Mouse (Mus musculus) megakaryocyte progenitor cell, adult 5-6 weeks (primary cell): ENCODE results near the gene Fam178b. TPM values are rescaled to one million over a fixed set of nuclear protein-coding genes. Genes with fewer than 3 reads are reported as not detected.

ENCODE experiments used
- ATAC-seq: replicated peaks from 2 replicates; pipeline ENCODE4 v1.8.0; 2016; ENCODE audit warnings: mild to moderate bottlenecking, moderate TSS enrichment, inconsistent platforms; ENCODE audit not compliant: poor library complexity
- total RNA-seq, 2 experiments: library from RNA; stranded (forward) in 1 of 2; stranded (reverse) in 1 of 2; fragments of 157-497, 149-512 nt in 1 of 2; fragments of 200-1000 nt in 1 of 2; gene quantifications; 2 replicates each; pipeline versions ENCODE4 v1.2.3 to v1.2.4; 2015 to 2017

The Fam178b gene
- total RNA-seq, 2 experiments from 2014 or later, result not detected

DNA sequence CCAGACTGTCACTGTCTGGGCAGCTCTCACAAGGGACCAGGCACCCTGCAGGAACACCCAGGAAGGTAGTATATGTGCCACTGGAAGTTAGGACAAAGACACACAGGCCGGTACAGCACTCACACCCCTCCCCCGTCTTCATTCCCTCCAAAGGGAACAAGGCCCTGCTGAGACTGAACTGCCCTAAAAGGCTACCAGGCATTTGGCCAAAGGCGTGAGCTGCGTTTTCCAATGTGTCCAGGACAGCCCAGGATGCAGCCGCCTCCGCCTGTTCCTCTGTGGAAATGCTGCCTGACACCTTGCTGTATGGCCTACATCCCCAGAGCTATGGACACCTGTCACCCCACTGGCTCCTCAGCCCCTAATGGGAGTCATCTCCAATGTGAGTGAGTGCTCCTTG is 93.5 kb downstream of the Fam178b start:
- ATAC-seq, result no peak

DNA sequence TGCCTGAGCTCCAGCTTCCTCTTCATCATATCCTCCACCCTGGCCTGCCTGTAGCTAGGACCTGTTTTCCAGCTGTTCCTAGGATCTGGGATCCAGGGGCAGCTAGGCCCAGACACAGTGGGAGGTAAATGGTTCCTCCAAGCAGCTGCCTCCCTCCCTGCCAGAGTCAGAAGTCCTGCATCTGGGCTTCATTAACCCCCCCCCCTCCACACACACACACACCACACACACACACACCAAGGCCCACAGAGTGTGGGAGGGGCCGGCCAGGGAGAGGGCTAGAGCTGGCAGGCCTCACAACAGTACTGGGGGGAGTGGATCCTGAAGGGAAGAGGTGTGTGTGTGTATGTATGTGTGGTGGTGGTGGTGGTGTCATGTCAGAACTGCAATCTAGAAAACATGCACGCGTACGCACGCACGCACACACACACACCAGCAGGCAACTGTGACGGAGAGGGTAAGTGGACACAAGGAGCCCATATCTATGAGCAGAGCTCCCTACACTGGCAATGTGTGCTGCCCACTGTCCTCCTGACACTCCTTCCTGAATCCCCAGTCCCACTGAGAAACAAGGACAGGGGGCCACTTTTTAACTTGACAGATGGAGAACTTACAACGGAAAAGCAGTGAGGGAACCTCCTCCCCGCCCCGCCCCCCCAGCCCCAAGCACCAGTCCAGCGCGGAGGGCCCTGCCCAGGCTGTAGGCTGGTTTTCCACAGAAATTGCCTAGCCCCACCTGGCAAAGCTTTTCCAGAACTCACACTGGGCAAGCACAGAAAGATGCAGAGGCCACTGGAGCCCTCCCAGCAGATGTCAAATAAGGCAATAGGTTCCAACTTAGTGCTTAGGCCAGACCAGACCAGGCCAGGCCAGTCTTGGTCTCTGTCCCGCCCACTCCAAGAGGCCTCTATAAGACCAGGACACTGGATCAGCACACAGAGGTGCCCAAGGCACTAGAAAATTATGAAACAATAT is 94.2 kb downstream of the Fam178b start:
- ATAC-seq, result no peak

- ATAC-seq, result no peak
Measured at GRCm38 (mm10) chr1:36587860-36588259, 95.1 kb downstream of the Fam178b start.

DNA sequence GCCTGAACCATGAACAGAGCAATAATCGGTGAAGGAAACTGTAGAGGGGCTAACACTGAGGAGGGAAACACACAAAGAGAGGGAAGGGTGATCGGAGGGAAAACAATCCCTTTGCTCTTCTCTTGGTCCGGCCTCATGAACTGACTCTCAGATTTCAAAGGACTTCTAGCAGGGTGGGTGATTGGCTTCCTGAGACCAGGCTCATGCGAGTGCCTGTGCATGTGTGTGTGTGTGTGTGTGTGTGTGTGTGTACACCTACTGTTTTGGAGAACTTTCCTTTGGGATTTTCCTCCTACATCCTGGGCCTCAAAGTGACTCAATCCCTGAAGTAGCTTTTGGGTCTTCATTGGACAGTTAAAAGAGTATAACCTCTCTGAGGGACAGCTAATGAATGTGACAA is 96.7 kb downstream of the Fam178b start:
- no peak for ATAC-seq

DNA sequence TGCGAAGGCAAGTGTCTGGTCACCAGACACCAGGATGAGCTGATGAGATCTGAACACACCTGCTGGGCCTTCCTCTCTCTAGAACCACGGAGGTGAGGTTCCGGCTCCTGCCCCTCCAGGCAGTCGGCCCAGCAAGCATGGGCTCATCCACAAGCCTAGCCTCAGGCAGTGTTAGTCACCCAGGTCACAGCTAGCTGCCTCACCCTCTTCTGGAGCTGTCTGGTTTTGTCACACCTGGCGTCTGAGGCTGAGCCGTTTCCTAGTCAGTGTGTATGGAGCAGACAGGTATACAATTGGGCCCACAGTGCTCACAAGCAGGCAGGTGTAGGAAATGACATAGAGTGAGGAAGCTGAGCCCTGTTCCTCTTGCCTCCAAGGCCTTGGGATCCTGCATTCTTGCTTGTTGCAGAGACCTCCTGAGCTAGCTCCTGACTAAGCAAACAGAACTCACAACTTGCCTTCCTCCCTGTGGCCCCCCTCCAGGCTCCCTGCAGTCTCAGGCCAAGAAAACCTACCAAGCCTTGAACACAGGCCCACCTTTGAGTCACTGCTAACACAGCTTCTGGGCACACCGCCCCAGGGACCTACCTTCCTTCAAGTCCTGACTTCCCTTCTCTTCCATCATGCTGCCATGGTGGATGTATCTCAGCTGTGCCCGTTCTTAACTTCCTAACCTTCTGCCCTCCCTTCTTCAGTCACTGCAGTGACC is 99.4 kb downstream of the Fam178b start:
- no peak for ATAC-seq

DNA sequence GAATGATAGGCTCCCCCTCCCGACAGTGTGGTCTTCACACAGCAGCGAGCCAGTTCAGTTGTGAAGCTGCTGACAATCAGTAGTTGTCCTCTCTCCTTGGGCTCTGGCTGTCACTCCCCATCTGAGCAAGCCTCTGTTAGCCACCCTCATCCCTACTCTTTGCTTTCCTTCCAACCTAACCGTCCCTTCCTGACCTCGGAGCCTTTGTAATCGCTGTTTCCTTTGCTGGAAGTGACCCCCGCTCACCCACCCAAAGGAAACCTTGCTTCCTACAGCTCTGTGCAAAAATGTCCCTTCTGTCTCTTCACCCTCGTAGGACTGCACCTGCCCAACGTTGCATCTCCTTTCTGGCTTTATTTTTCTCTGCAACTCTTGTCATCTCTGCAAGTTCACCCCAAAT is 100.8 kb downstream of the Fam178b start:
- no peak for ATAC-seq

DNA sequence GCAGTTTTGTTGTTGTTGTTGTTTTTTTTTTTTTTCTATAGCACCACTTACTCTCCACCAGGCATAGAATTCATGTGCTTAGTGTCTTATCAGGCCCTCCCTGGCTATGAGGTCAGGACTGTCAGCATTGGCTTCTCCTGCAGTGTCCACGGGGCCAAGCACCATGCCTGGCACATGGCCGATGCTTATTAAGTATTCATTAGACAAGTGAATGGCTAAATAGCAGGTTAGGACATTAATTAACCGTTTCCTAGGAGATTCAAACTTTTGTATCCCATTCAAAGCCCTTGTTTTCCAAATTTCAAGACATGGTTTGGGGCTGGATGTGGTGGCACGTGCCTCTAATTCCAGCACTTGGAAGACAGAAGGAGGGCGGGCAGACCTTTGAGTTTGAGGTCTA is 101.7 kb downstream of the Fam178b start:
- no peak for ATAC-seq

- peak; percentile 95 for ATAC-seq
Measured at GRCm38 (mm10) chr1:36580384-36581207, 102.4 kb downstream of the Fam178b start.

DNA sequence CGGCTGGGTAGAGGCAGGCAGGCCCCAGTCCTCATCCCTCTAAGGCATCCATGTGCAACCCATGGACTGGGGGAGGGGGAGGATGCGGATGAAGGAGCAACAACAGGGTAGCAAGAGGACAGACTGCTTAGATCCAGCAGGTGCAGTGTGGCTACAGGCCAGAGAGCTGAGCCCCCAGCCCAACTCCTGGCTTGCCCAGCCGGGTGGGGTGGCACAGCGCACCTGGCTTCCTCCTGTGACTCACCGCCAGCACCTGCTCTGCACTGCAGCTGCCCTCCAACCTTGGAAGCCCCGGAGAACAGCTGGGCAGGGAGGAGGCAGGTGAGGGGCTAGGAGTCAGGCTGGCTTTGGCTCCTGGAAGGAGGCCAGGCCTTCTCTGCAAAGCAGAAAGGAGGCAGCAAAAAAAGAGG is 103.0 kb downstream of the Fam178b start:
- ATAC-seq, result no peak

- ATAC-seq, result no peak
Measured at GRCm38 (mm10) chr1:36576991-36577675, 105.8 kb downstream of the Fam178b start.

- no peak for ATAC-seq
Measured at GRCm38 (mm10) chr1:36575347-36575746, 107.6 kb downstream of the Fam178b start.

GRCm38 (mm10) chr1:36574196-36574955 is 108.6 kb downstream of the Fam178b start:
- ATAC-seq, result no peak

DNA sequence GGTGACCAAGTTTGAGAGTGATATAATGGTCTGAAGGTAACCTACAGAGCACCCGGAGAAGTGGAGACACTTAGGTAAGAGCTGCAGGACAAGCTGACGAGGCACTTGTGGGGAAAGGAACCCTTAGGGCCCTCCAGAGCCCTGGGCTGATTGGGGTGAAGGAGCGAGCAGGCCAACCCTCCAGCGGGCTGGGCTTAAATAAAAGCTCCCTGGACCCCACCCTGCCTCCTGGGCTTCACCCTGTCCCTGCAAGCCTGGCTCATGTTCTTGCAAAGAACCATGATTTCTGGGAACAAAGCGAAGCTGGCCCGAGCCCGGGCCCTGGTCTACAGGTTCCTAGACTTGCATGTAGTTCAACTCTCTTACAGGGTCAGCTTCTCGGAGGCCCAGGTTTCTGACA is 109.5 kb downstream of the Fam178b start:
- no peak for ATAC-seq

- ATAC-seq, result no peak
Measured at GRCm38 (mm10) chr1:36572709-36573108, 110.3 kb downstream of the Fam178b start.

GRCm38 (mm10) chr1:36572140-36572700 is 110.8 kb downstream of the Fam178b start:
- ATAC-seq, result no peak

DNA sequence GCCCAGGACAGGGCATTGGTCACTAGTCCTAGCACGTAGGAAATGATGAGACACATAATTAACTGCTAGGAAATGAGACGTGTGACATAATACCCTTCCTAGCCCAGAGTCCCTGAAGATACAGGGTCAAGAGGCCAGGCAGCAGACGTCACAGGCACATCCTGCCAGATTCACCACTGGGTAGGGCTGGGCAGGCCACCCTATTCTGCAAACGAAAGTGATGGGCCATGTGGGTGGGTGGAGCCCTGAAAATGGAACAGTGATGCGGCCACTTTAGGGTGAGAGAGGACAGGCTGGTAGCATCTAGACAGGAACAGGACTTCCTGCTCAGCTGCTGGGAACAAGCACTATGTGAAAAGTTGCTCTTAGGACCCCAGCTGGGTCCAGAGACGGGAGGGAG is 111.4 kb downstream of the Fam178b start:
- peak; percentile 73 for ATAC-seq

DNA sequence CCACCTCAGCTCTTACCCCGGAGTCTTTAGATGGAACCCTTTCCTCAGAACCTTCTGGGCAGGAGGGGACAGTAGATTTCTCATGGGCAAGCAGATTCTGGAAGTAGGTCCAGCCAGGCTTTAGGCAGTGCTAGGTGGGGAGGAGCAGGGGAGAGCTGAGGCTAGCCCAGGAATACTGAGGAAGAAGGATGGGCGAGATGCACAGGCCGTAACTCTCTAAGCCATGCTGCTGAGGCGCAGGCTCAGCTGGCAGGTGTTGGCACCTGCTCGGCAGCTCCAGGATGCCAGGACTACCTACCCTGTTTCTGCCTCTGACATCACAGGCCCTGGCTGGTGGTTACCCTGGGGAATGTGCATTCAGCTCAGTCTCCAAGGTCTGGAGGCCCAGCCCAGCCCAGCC is 112.7 kb downstream of the Fam178b start:
- no peak for ATAC-seq

DNA sequence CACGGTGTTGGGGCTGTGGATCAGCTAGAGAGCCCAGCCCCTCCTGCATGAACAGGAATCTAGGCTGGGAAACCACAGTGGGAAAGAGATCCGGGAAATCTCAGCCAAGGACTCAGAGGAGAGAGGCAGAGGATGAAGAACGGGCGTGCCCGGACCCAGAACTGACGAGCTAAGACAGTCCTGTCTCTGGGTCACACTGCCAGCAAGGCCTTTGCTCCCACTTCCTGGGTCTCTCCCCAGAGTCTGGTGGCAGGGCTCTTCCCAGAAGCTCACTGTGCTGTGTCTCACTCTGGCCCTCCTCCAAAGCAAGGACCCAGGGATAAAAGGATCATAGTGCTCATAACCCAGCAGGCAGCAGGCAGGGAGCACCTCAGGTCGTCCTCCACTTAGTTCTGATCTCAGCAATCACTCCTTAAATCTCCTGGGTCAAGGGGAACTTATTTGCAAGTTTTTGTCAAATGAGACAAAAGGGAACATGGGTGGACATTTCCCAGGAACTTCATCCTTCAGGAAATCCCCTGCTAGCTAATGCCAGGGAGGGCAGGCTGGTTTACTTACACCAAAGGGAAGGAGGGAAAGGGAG is 113.2 kb downstream of the Fam178b start:
- no peak for ATAC-seq

DNA sequence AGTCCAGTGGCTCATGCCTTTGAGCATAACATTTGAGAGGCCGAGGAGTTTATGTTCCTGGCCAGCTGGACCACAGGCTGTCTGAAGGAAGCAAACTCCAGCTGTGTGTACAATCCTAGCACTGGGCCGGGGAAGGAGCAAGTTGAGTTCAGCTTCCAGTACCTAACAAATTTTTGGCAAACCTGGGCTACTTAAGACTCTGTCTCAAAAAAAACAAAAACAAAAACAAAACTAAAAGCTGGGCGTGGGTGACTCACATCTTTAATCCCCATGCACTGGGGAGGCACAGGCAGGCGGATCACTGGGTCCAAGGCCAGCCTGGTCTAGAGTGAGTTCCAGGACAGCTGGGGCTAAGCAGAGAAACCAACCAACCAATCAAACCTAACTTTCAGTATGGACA is 114.2 kb downstream of the Fam178b start:
- ATAC-seq, result no peak
